Mouse (Mus musculus) lung, adult 18-20 months (tissue): ENCODE measurements around the gene Sft2d2.
A peak's percentile ranks its signal among the peaks of the same experiment; 100 is the strongest.

ENCODE experiments used
- DNase-seq, 2 experiments: peaks; one replicate each; pipeline ENCODE4 v3.0.0; 2022; ENCODE audit warnings: mixed read lengths in 2 of 2

The Sft2d2 gene

DNA sequence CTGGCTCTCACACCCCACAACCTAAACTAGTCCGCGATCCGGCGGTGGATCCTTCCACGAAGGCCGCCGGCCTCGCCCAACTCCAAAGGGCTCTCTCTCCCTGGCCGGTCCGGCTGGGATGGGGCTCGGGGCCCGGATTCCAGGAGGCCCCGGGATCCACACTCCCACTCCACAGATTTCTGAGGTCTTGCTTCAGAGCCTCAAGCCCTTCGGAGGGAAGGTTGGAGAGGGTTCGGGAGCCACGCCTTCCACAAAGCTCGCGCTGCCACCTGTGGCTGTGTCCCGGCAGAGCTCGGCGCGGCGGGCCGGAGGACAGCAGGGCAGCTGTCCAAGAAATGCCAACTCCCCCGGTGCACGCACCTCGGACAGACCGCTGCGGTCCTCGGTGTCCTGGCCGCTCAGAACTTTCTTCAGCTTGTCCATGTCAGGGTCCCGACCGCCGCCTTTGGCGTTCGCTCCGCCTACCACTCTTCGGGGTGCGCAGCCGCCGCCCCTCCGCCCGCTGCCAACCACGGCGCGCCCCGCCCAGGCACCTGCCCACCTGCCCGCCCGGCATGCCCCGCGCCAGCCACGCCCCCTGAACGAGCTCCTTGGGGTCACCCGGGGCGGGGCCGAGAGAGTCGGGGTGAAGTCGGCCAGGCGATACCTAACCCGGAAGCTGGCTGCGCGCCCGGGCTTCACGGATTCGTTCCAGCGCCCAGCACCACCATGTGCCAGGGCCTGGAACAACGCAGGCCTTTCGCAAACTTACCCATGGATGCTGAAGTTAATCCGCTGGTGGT, at the start of gene Sft2d2:
TSS of gene Sft2d2 (minus strand) at position 559 of the 782 bp plus-strand sequence.
- peak; percentile 95 to 97 for DNase-seq

DNA sequence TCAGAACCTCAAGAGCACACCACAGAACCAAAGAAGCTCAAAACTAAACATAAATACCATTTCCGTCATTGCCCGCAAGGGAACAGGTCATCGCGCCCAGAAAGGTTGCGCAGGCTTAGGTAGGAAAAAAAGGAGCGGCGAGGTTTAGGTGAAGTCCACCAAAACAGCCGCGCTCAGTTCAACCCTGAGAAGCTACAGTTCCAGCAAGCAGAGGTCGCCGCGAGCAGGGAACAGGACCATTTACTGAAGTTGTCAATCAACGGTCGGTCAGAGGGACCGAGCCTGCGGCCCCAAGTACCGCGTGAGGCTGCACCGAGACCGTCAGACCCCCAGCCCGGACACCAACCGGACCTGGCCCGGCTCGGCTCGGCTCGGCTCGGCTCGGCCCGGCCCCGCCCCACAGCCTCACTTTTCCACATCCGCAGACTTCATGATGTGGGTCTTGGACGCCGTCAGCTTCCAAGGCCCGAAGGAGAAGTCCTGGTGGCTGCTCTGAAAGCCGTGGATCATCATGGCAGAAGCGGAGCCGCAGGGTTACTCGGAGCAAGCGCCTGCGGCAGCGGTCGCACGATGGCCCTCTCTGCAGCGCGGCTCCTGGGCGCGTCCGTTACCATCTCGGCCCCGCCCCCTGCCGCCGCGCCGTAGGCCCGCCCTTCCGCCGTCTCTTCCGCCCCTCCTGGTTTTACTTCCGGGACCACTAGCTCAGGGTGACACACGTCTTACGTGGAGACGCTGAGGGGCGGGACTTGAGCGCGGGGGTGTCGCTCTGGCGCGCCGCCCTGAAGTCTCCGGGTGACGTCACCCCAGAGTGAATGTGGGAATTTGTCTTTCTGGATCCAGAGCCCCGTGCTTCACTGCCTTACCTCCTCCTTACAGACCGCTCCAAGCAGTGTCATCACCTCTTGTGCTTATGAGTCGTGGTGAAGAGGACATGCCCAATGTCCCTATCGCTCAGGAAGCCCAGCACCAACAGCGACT, 42.4 kb upstream of the Sft2d2 start, which contains the start of gene Tiprl:
TSS of gene Tiprl (minus strand) at position 676 of the 978 bp plus-strand sequence.
- DNase-seq = peak; percentile 96 to 97

DNA sequence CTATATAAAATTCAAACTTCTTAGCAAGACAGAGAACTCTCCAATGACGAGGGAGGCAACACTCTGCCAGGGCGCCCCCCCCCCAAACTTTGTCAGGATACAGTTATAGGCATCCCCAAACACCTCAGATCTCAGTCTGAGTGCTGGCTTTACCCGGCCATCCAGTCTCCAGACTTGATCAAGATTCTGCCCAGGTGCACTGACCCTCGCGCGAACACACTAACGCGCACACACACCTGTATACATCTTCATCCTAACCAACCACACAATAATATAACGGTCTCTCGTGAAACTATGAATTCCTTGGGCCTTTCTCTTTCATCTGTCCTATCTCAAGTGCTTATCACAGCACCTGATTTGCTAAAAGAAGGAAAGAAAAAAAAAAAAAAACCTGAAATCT, 41.6 kb upstream of the Sft2d2 start:
- DNase-seq = no peak

- no peak for DNase-seq
These were observed 39.6 kb upstream of the Sft2d2 start for GRCm38 (mm10) chr1:165233806-165234205.

- DNase-seq = no peak
These were observed 36.5 kb upstream of the Sft2d2 start for GRCm38 (mm10) chr1:165230691-165231090.

DNA sequence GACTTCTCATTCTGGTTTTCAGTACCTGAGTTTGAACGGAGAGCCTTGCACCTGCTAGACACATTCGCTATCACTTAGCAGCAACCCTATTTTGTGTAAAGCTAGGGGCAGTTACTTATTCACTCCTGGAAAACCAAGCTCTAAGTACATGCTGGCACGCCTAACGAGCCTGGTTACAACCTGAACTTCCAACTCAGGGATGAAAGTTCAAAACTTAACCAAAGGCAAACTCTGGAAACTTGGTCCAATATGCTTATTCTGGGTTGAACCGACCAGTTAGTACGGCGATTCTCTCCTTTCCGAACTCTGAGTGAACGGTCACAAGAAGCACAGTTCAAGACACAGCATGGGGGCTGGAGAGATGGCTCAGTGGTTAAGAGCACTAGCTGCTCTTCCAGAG, 35.3 kb upstream of the Sft2d2 start:
- no peak for DNase-seq

- no peak for DNase-seq
These were observed 22.9 kb upstream of the Sft2d2 start for GRCm38 (mm10) chr1:165217023-165217589.

DNA sequence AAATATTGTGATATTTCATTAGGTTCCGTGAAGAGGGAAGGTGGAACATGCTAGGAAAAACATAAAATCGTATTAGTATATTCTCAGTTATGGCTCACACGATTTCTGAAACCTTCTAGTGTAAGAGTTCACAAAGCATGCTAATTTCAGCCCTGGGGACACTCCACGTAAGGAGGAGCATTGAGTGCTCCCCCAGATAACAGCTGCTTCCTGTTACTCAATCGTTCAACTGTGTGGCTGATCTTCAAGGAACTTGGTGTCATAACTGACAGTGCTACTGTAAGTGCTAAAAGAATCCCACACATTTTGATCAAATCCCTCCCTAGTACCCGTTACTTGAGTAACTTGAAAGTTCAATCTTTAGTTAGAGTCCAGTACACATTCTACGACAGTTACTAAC, 21.6 kb upstream of the Sft2d2 start:
- no peak for DNase-seq

- DNase-seq = no peak
These were observed 11.4 kb upstream of the Sft2d2 start for GRCm38 (mm10) chr1:165205591-165205990.

GRCm38 (mm10) chr1:165203488-165204035, 9.3 kb upstream of the Sft2d2 start:
- no peak for DNase-seq

DNA sequence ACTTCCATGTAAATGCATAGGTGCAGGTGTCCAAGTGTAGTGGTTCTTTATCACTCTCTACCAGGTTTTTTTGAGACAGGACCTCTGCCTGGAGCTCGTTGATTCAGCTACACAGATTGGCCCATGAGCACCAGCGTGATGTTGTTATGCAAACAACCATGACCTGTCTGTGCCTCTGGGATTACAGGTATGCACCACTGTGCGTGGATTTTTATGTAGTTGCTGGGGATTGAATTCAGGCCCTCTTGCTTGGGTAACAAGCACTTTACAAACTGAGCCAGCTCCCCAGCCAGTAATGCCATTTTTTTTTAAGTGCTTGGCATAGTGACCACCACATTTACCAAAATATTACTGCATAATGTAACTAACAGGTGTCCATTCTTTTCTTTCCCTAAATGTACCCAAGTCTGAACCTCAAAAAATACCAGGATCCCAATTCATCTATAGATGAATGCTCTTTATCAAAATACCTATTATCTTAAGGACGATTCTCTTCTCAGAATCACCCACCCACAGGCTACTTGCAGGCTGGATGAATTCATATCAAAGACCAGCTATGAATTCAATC, 7.3 kb upstream of the Sft2d2 start:
- no peak for DNase-seq

- no peak for DNase-seq
These were observed 6.5 kb upstream of the Sft2d2 start for GRCm38 (mm10) chr1:165200748-165201147.

DNA sequence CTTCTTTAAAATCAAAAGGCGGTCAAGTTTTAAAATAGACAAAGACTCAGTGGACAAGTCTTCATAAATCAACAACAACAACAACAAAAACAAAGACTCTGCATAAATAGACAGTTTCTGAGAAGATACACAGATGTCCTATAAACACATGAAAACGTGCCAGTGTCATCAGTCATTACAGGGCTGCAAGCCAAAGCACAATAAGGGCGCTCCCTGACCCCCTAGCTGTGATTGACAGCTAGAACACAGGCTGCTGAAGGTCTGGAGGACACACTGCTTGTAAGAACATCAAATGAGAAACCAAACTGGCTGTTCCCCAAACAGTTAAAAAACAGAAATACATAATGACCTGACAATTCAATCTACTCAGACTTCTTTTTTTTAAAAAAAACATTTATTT, 5.4 kb upstream of the Sft2d2 start:
- DNase-seq = no peak

DNA sequence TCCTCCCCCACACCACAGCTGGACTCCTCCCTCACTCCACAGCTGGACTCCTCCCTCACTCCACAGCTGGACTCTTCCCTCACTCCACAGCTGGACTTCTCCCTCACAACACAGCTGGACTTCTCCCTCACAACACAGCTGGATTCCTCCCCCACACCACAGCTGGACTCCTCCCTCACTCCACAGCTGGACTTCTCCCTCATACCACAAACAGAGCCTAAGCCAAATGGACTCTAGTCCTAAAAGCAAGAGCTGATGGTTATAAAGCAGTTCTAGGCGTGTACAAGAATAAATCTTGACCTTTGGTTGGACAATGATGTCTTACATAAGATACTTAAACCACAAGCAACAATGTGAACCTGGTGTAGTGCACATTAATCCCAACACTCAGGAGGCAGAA, 4.7 kb upstream of the Sft2d2 start:
- DNase-seq = no peak

GRCm38 (mm10) chr1:165197875-165198274, 3.6 kb upstream of the Sft2d2 start:
- no peak for DNase-seq

DNA sequence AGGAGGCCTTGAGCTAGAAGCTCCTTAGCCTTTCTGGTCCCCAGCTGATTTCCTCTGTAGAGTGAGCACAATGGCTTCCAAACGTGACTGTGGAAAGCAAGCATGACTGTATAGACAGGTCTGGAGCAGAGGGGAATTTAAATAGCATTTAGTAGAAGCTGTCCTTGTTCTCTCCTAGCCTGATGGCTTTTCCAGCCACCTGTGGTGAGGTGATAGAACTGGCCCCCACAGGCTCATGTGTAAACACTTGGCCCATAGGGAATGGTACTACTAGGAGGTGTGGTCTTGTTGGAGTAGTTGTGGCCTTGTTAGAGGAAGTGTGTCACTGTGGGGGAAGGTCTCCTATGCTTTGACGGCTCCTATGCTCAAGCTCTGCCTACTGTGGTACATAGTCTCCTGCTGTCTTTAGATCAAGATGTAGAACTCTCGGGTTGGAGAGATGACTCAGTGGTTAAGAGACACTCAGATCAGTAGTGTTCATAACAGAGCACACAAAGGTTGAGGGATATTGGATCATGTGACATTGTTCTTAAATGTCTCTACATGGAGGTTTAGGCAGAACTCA, 1.2 kb upstream of the Sft2d2 start:
- no peak for DNase-seq

DNA sequence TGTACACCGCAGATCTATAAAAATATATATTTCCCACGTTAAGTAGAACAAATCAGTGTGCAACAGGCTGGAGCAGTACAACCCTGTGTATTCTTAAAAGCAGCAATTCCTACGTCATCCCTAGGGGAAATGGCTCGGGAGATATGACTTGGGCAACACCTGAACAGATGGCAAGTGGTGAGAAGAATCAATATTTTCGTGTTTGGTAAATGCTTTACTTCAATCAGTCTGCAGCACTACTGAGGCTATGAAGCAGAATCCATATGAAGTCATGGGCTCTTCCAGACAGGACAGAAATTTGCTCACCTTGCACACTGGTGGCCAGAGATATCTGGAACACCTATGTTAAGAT, 400 bp upstream of the Sft2d2 start:
- DNase-seq = no peak

GRCm38 (mm10) chr1:165193426-165193825, 812 bp downstream of the Sft2d2 start:
- DNase-seq = no peak

DNA sequence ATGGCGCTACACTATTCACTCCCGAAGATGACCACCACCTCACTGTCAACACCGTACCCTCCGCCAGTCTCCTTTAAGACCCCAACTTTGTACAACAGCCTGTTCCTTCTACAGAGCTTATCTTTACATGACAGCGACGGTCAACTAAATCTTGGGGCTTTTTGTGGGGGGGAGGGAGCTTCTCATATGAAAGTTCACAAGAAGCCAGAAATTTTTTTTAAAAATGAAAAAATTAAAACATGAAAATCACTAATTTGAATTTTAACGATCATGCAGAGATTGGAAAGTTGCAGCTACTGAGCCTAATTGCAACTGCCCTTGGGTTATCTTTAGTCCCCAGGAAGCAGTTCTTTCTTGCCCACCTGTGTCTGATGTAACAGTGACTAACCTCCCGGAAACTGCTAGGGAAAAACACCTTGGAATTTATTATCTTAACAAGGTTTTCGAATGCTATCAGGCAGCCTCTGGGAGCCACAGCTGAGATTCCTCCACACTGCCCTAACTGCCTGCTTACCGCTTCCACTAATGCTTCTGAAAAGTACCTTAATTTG, 1.4 kb downstream of the Sft2d2 start:
- DNase-seq = no peak

GRCm38 (mm10) chr1:165192102-165192501, 2.1 kb downstream of the Sft2d2 start:
- DNase-seq = no peak

- no peak for DNase-seq
These were observed 2.6 kb downstream of the Sft2d2 start for GRCm38 (mm10) chr1:165191611-165192010.
